8 mouse cellular contexts compared by ENCODE assay signal in the genomic region with DNA sequence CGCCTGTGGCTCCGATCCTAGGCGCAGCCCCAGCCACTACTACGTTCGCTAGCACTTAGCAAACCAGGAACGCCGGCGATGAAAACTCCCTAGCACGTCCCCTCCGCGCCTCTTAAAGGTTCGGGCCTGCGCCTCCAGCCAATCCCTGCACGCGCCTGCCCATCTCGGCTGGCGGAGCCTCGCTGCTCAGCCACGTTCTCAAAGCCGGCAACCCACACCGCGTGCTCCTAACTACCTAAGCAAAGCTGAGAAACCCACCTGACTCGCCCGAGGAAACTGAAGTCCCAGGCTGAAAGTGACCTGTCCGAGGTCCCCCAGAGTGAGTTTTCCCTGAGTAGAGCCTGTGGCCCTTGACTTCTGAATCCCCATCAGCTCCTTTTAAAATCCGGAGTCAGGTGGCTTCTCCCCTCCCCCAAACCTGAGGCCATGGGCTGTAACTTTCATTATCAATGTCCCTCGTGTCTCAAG. TPM values are rescaled to one million over a fixed set of nuclear protein-coding genes. Genes with fewer than 3 reads are reported as not detected.
DNase-seq lines count a peak whose midpoint lies in the region; ATAC-seq and TF ChIP-seq lines count a peak whose summit lies in the region.

A gene (minus strand): TSS at position 89 of the 468 bp plus-strand sequence.

- no peak for DNase-seq in G1E (ENCODE audit: low spot score)
- DNase-seq in brain, adult 2 months (ENCODE audit: low read depth, low spot score), result peak; percentile 62
- DNase-seq in forelimb bud, embryonic 11.5 days (ENCODE audit: low read depth, low spot score), result peak; percentile 80
- DNase-seq in hindbrain, embryonic 14.5 days (ENCODE audit: low spot score), result peak; percentile 67
- DNase-seq in layer of hippocampus, postnatal 25 days (ENCODE audit: extremely low spot score in 1 of 2, low spot score in 1 of 2), result peak; percentile 44 to 69
- peak; percentile 44 for DNase-seq in lung, postnatal 0 days (ENCODE audit: low spot score)
- peak; percentile 82 for DNase-seq in ovary, postnatal 36 days (ENCODE audit: low spot score)
- peak; percentile 44 for DNase-seq in yolk sac, embryonic 10.5 days (ENCODE audit: low spot score)

- ATAC-seq in G1E (ENCODE audit: extremely low read depth, insufficient number of reproducible peaks, low FRiP score, poor library complexity, severe bottlenecking), result no peak
- ATAC-seq in hindbrain, embryonic 14.5 days (ENCODE audit: low FRiP score), result peak; percentile 73
- peak; percentile 66 for ATAC-seq in lung, postnatal 0 days

- peak within 1 kb of the TSS; percentile 100 for H3K4me2 ChIP-seq in hindbrain, embryonic 14.5 days (replicated peaks)
- H3K4me2 ChIP-seq in lung, postnatal 0 days (replicated peaks; ENCODE audit: low read depth, low read length), result peak within 1 kb of the TSS; percentile 66

- H3K9me3 ChIP-seq in G1E (replicated peaks), result no peaks in the 10 kb centered on the region
- no peaks in the 10 kb centered on the region for H3K9me3 ChIP-seq in hindbrain, embryonic 14.5 days (ENCODE audit: control insufficient read depth, low read length)
- no peaks in the 10 kb centered on the region for H3K9me3 ChIP-seq in lung, postnatal 0 days (ENCODE audit: low read length)

- peaks cover 36% of the 10 kb centered on the region for H3K27me3 ChIP-seq in G1E (ENCODE audit: insufficient read depth, low read length)
- no peaks in the 10 kb centered on the region for H3K27me3 ChIP-seq in hindbrain, embryonic 14.5 days (ENCODE audit: control insufficient read depth, insufficient read depth, low read length)
- peaks cover 52% of the 10 kb centered on the region for H3K27me3 ChIP-seq in lung, postnatal 0 days (replicated peaks; ENCODE audit: insufficient read depth, low read length)

- peaks cover 16% of the 10 kb centered on the region for H3K4me1 ChIP-seq in G1E (ENCODE audit: insufficient read depth, low read depth, low read length)
- peaks cover 20% of the 10 kb centered on the region for H3K4me1 ChIP-seq in hindbrain, embryonic 14.5 days (replicated peaks; ENCODE audit: control insufficient read depth, insufficient read depth, low read length)
- H3K4me1 ChIP-seq in lung, postnatal 0 days (ENCODE audit: insufficient read depth, low read depth, low read length), result peaks cover 9% of the 10 kb centered on the region

- peak within 1 kb of the TSS; percentile 12; the same call in 1 of the 2 replicates for H3K27ac ChIP-seq in hindbrain, embryonic 14.5 days
- no peak within 1 kb of the TSS for H3K27ac ChIP-seq in lung, postnatal 0 days (ENCODE audit: low read length)

- no peak for TF ChIP-seq EP300 in lung, postnatal 0 days (IDR thresholded peaks at IDR 0.05)

- H3K4me3 ChIP-seq in G1E (ENCODE audit: low read depth, low read length), result peak within 1 kb of the TSS; percentile 9; the same call in 1 of the 2 replicates
- H3K4me3 ChIP-seq in hindbrain, embryonic 14.5 days (replicated peaks; ENCODE audit: low read length), result peak within 1 kb of the TSS; percentile 68
- H3K4me3 ChIP-seq in lung, postnatal 0 days (ENCODE audit: low read depth, low read length), result peak within 1 kb of the TSS; percentile 36

- TF ChIP-seq CTCF in G1E (IDR thresholded peaks at IDR 0.05; ENCODE audit: low read depth, low read length), result no peak
- no peak for TF ChIP-seq CTCF in lung, postnatal 0 days (IDR thresholded peaks at IDR 0.05)

- H3K9ac ChIP-seq in hindbrain, embryonic 14.5 days, result peak within 1 kb of the TSS; percentile 65
- H3K9ac ChIP-seq in lung, postnatal 0 days (replicated peaks; ENCODE audit: low read depth), result no peak within 1 kb of the TSS

- H3K36me3 ChIP-seq in G1E (replicated peaks), result no peaks in the 10 kb centered on the region
- H3K36me3 ChIP-seq in hindbrain, embryonic 14.5 days (replicated peaks; ENCODE audit: control insufficient read depth, insufficient read depth), result no peaks in the 10 kb centered on the region
- H3K36me3 ChIP-seq in lung, postnatal 0 days (ENCODE audit: insufficient read depth, low read length), result no peaks in the 10 kb centered on the region

- WGBS in hindbrain, embryonic 14.5 days, result under 1% methylated on average over 27 of the region's 27 CpGs
- WGBS in lung, postnatal 0 days, result 1% methylated on average over 27 of the region's 27 CpGs

RNA-seq across cellular contexts. Expression of the gene that starts here (rescaled TPM):
- total RNA-seq in G1E (2014; fragmentation: Nextera tagmentation), result not detected in 2 replicates
- 0.06 and 0.11 TPM in 2 replicates for total RNA-seq in G1E (2017)
- polyA plus RNA-seq in G1E (2012), result not detected in 2 replicates
- polyA plus RNA-seq in hindbrain, embryonic 14.5 days (2014; fragmentation: Nextera tagmentation; extraction: Ambion mirVana), result 27.9 and 28.3 TPM in 2 replicates
- total RNA-seq in layer of hippocampus, postnatal 25 days (2021), result 10 to 100 TPM; 37.9 to 54.8 TPM
- polyA plus RNA-seq in lung, postnatal 0 days (2015; fragmentation: Nextera tagmentation; extraction: Ambion mirVana), result 0.38 and 1.2 TPM in 2 replicates

Comparison
In these comparisons a context has a peak if more than half of its experiments do, and no peak if none do; other contexts are left out.
1. RNA of the gene that starts here (total RNA-seq): 37.9 to 54.8 TPM in layer of hippocampus, postnatal 25 days; 0.06 to 0.11 TPM in G1E; every median in the first group is over 10 times any median in the second.
2. RNA of the gene that starts here (polyA plus RNA-seq): 27.9 to 28.3 TPM in hindbrain, embryonic 14.5 days; 0.38 to 1.2 TPM in lung, postnatal 0 days and not detected in G1E; every median in the first group is over 10 times any median in the second.
3. H3K4me3 ChIP-seq: peak in every context shown above with its lines; median percentile 68 in hindbrain, embryonic 14.5 days; 36 in lung, postnatal 0 days; 9 in G1E.